9 mouse cellular contexts compared by ENCODE assay signal in genomic region chr15:98602191-98602881, GRCm38 (mm10). TPM values are rescaled to one million over a fixed set of nuclear protein-coding genes. Genes with fewer than 3 reads are reported as not detected.
DNase-seq lines count a peak whose midpoint lies in the region; ATAC-seq and TF ChIP-seq lines count a peak whose summit lies in the region.
"Had no signal": no experiment of that assay in that cellular context is flagged by ENCODE, and none has a peak within 500 bp of the region (broad histone marks: within the 10 kb centered on the region; RNA-seq: fewer than 3 reads in every experiment).

No protein-coding gene starts in this region.

- H3K4me1 ChIP-seq in spleen, adult 2 months (ENCODE audit: control insufficient read depth, insufficient read depth, insufficient read length) = no peaks in the 10 kb centered on the region; the same call in 1 of the 2 replicates
- 0 out of 2 replicates have a peak, but pooled peaks cover under 1% of the 10 kb centered on the region for H3K4me1 ChIP-seq in hindbrain, postnatal 0 days (ENCODE audit: insufficient read depth, low read length)

- no peaks in the 10 kb centered on the region for H3K36me3 ChIP-seq in spleen, adult 2 months (ENCODE audit: control insufficient read depth, insufficient read depth, low read length)
- H3K36me3 ChIP-seq in hindbrain, postnatal 0 days (ENCODE audit: insufficient read depth, low read length) = peaks cover 27% of the 10 kb centered on the region

- H3K4me2 ChIP-seq in hindbrain, postnatal 0 days (ENCODE audit: low read depth, low read length) = peak overlapping the region; percentile 11; the same call in 1 of the 2 replicates

- no peak overlapping the region for H3K4me3 ChIP-seq in spleen, adult 2 months (ENCODE audit: extremely low read depth, insufficient read depth, insufficient read length)
- H3K4me3 ChIP-seq in hindbrain, postnatal 0 days (ENCODE audit: low read length) = no peak overlapping the region

- peak overlapping the region; percentile 31; the same call in 1 of the 2 replicates for H3K27ac ChIP-seq in spleen, adult 2 months (ENCODE audit: insufficient read depth, low read length)
- H3K27ac ChIP-seq in hindbrain, postnatal 0 days = no peak overlapping the region

- no peak for TF ChIP-seq CTCF in spleen, adult 2 months (IDR thresholded peaks at IDR 0.05; ENCODE audit: extremely low read depth, insufficient read depth, insufficient read length, insufficient replicate concordance)
- no peak for TF ChIP-seq CTCF in hindbrain, postnatal 0 days (IDR thresholded peaks at IDR 0.05; ENCODE audit: low read depth)

- DNase-seq in spleen, adult 2 months (ENCODE audit: low read depth in 1 of 2, low spot score in 2 of 2) = no peak
- DNase-seq in spleen, adult 18-20 months = no peak
- peak; percentile 64 for DNase-seq in gastrocnemius, adult 18-20 months (ENCODE audit: low spot score)
- no peak for DNase-seq in hindbrain, postnatal 0 days (ENCODE audit: low spot score)
- DNase-seq in thymus, postnatal 10 days (ENCODE audit: low spot score in 2 of 2) = no peak
- no peak for DNase-seq in natural killer cell, adult 2 months (ENCODE audit: low spot score in 2 of 2)
- DNase-seq in frontal cortex, adult 2 months (ENCODE audit: extremely low spot score in 1 of 2, low spot score in 1 of 2) = no peak

- no peak for TF ChIP-seq POLR2A in spleen, adult 2 months (IDR thresholded peaks at IDR 0.05; ENCODE audit: low read depth, low read length)

- WGBS in spleen, adult 2 months = 74% methylated on average over 13 of the region's 13 CpGs
- 58% methylated on average over 13 of the region's 13 CpGs for WGBS in hindbrain, postnatal 0 days

- ATAC-seq in hindbrain, postnatal 0 days = no peak
- ATAC-seq in megakaryocyte progenitor cell, adult 5-6 weeks (replicated peaks; ENCODE audit: poor library complexity) = peak; percentile 47

- no peaks in the 10 kb centered on the region for H3K9me3 ChIP-seq in hindbrain, postnatal 0 days (ENCODE audit: low read length)

- H3K27me3 ChIP-seq in spleen, adult 2 months (ENCODE audit: control insufficient read depth, insufficient read depth, low read length) = no peaks in the 10 kb centered on the region
- no peaks in the 10 kb centered on the region for H3K27me3 ChIP-seq in hindbrain, postnatal 0 days (ENCODE audit: insufficient read depth, low read length)

- H3K9ac ChIP-seq in hindbrain, postnatal 0 days (replicated peaks; ENCODE audit: low read length) = peak overlapping the region; percentile 15; the same call in 1 of the 2 replicates

RNA-seq across cellular contexts. Expression of gene Adcy6, which starts 7.5 kb away (rescaled TPM):
- polyA plus RNA-seq in spleen, adult 2 months (2012; rRNA removed) = 23.2 and 24.2 TPM in 2 replicates
- 10 to 100 TPM; 14.3 to 17.9 TPM for total RNA-seq in gastrocnemius, adult 18-20 months (2021)
- total RNA-seq in hindbrain, postnatal 0 days (2014; rRNA removed) = 35.1 and 43.2 TPM in 2 replicates
- polyA plus RNA-seq in hindbrain, postnatal 0 days (2015; fragmentation: Nextera tagmentation; extraction: Ambion mirVana) = 5.8 and 6.2 TPM in 2 replicates
- total RNA-seq in megakaryocyte progenitor cell, adult 5-6 weeks (2015) = 2.2 and 3.1 TPM in 2 replicates
- 6.7 and 7.7 TPM in 2 replicates for total RNA-seq in megakaryocyte progenitor cell, adult 5-6 weeks (2017)
- 40.3 and 45.6 TPM in 2 replicates for polyA plus RNA-seq in frontal cortex, adult 2 months (2012; rRNA removed)

RNA-seq across cellular contexts. Expression of gene Cacnb3, which starts 28.3 kb away (rescaled TPM):
- polyA plus RNA-seq in spleen, adult 2 months (2012; rRNA removed) = 22.4 and 31.0 TPM in 2 replicates
- under 1 TPM; 0.64 to 0.85 TPM for total RNA-seq in gastrocnemius, adult 18-20 months (2021)
- 166 and 183 TPM in 2 replicates for total RNA-seq in hindbrain, postnatal 0 days (2014; rRNA removed)
- 75.0 and 83.1 TPM in 2 replicates for polyA plus RNA-seq in hindbrain, postnatal 0 days (2015; fragmentation: Nextera tagmentation; extraction: Ambion mirVana)
- total RNA-seq in megakaryocyte progenitor cell, adult 5-6 weeks (2015) = not detected in 2 replicates
- total RNA-seq in megakaryocyte progenitor cell, adult 5-6 weeks (2017) = not detected in 2 replicates
- 377 and 417 TPM in 2 replicates for polyA plus RNA-seq in frontal cortex, adult 2 months (2012; rRNA removed)
- total RNA-seq: common myeloid progenitor, adult 5-6 weeks had no signal

RNA-seq across cellular contexts. Expression of gene 4930415O20Rik, which starts 31.5 kb away (rescaled TPM):
- 0.27 TPM in 1 of 2 replicates, not detected in the other for polyA plus RNA-seq in spleen, adult 2 months (2012; rRNA removed)
- total RNA-seq in gastrocnemius, adult 18-20 months (2021) = under 1 TPM in 1 of 2 experiments, not detected in 1; 0.91 TPM
- not detected in 2 replicates for total RNA-seq in hindbrain, postnatal 0 days (2014; rRNA removed)
- not detected in 2 replicates for polyA plus RNA-seq in hindbrain, postnatal 0 days (2015; fragmentation: Nextera tagmentation; extraction: Ambion mirVana)
- total RNA-seq in megakaryocyte progenitor cell, adult 5-6 weeks (2015) = not detected in 2 replicates
- not detected in 2 replicates for total RNA-seq in megakaryocyte progenitor cell, adult 5-6 weeks (2017)
- 0.34 TPM in 1 of 2 replicates, not detected in the other for polyA plus RNA-seq in frontal cortex, adult 2 months (2012; rRNA removed)
- total RNA-seq: common myeloid progenitor, adult 5-6 weeks had no signal

RNA-seq across cellular contexts. Expression of gene Ccnt1, which starts 31.6 kb away (rescaled TPM):
- polyA plus RNA-seq in spleen, adult 2 months (2012; rRNA removed) = 9.4 and 9.5 TPM in 2 replicates
- total RNA-seq in gastrocnemius, adult 18-20 months (2021) = 10 to 100 TPM; 21.1 to 24.3 TPM
- 31.2 and 42.4 TPM in 2 replicates for total RNA-seq in hindbrain, postnatal 0 days (2014; rRNA removed)
- 42.7 and 42.9 TPM in 2 replicates for polyA plus RNA-seq in hindbrain, postnatal 0 days (2015; fragmentation: Nextera tagmentation; extraction: Ambion mirVana)
- total RNA-seq in megakaryocyte progenitor cell, adult 5-6 weeks (2015) = 47.1 and 57.8 TPM in 2 replicates
- total RNA-seq in megakaryocyte progenitor cell, adult 5-6 weeks (2017) = 54.1 and 62.5 TPM in 2 replicates
- 18.8 and 21.1 TPM in 2 replicates for polyA plus RNA-seq in frontal cortex, adult 2 months (2012; rRNA removed)

Comparison
In these comparisons a context has a peak if more than half of its experiments do, and no peak if none do; other contexts are left out.
1. RNA of gene Cacnb3, which starts 28.3 kb away (total RNA-seq): 166 to 183 TPM in hindbrain, postnatal 0 days; 0.64 to 0.85 TPM in gastrocnemius, adult 18-20 months and not detected in megakaryocyte progenitor cell, adult 5-6 weeks; every median in the first group is over 10 times any median in the second.